Mouse (Mus musculus): Measurements from ENCODE around the gene Aprt. TPM values are rescaled to one million over a fixed set of nuclear protein-coding genes. Genes with fewer than 3 reads are reported as not detected.
A peak's percentile ranks its signal among the peaks of the same experiment; 100 is the strongest.

Gene Aprt
- polyA plus RNA-seq, 1 experiment from 2014 or later, result 545 TPM

DNA sequence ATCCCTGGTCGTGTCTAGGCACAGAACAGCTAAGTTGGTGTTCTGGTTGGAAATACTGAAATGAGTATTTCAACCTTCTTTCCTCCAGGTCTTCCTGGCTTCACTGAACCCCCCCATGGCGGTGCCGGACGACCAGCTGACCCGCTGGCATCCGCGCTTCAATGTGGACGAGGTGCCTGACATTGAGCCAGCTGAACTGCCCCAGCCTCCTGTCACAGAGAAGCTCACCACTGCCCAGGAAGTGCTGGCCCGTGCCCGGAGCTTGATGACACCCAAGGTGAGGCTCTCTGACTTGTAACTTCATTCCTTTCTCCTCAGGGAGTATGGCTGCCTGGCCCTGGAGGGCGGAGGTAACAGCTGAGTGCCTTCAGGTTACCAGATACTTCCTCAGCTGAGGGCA, 5.6 kb downstream of the Aprt start:
- H3K36me3 ChIP-seq, result peaks cover 31% of the 10 kb centered on the region
- H3K4me1 ChIP-seq (replicated peaks), result peaks cover 44% of the 10 kb centered on the region
- no peak overlapping the region; the same call in 1 of the 2 replicates for H3K27ac ChIP-seq
- H3K4me2 ChIP-seq (replicated peaks), result no peak overlapping the region
- no peak for ATAC-seq
- H3K9me3 ChIP-seq, result no peaks in the 10 kb centered on the region
- H3K27me3 ChIP-seq (replicated peaks), result no peaks in the 10 kb centered on the region
- H3K4me3 ChIP-seq (replicated peaks), result no peak overlapping the region
- 93% methylated on average over 11 of the region's 11 CpGs for WGBS
- H3K9ac ChIP-seq, result no peak overlapping the region

DNA sequence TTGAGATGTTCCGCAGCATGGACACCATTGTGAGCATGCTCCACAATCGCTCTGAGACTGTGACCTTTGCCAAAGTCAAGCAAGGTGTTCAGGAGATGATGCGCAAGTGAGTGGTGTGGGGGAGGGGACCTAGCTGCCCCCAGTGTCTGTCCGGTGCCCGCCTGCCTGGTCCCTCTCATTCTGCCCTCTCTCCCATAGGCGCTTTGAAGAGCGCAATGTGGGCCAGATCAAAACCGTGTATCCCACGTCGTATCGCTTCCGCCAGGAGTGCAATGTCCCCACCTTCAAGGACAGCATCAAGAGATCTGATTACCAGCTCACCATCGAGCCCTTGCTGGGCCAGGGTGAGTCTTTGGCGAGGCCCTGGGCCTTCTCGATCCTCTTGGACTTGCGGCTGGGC, 6.7 kb downstream of the Aprt start:
- Histone ChIP-seq H3K4me2 (replicated peaks) (no peak overlapping the region), H3K4me1 (replicated peaks) (peaks cover 33% of the 10 kb centered on the region), H3K27ac (no peak overlapping the region), H3K4me3 (replicated peaks) (no peak overlapping the region), H3K36me3 (peaks cover 31% of the 10 kb centered on the region), H3K27me3 (replicated peaks) (no peaks in the 10 kb centered on the region), H3K9ac (no peak overlapping the region), H3K9me3 (no peaks in the 10 kb centered on the region)
- ATAC-seq, result no peak
- 94% methylated on average over 16 of the region's 16 CpGs for WGBS

DNA sequence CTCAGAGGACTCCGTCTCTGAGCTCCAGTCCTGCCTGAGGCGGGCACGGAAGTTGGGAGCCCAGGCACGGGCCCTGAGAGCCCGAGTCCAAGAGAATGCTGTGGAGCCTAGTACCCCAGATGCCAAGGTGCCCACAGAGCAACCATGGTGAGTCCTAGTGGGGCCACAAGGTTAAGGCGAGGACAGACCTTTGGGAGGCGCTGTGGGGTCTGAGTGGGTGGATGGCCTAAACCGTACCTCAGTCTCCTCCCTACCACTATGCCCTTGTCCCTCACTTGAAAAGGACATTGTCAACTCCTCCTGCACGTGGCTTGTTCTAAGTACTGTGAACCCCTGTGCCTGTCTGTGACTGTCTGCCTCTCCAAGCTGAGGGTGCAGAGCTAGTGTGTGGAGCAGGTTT, 7.4 kb downstream of the Aprt start:
- Histone ChIP-seq H3K4me3 (replicated peaks) (peak overlapping the region; percentile 81), H3K36me3 (peaks cover 31% of the 10 kb centered on the region), H3K9me3 (no peaks in the 10 kb centered on the region), H3K4me1 (replicated peaks) (peaks cover 28% of the 10 kb centered on the region), H3K27me3 (replicated peaks) (no peaks in the 10 kb centered on the region), H3K27ac (no peak overlapping the region), H3K9ac (peak overlapping the region; percentile 84), H3K4me2 (replicated peaks) (peak overlapping the region; percentile 70)
- 60% methylated on average over 9 of the region's 9 CpGs for WGBS
- no peak for ATAC-seq

DNA sequence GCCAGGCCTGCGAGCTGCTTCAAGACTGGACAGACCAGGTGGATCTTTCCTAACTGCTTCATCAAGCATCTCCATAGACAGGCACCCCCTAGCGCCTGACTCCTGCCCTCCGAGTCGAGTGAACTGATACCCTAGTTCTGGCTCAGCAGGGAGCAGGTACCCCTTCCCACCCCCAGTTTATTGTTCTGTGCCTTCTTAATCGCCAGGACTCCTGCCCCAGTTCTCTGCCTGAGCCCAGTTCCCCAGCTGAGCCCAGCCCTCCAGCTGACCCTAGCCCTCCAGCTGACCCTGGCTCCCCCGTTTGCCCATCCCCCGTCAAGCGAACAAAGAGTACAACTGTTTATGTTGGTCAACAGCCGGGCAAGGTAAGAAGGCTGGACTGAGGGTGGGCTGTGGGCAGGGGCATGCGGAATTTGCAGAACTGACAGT, 7.8 kb downstream of the Aprt start:
- Histone ChIP-seq H3K4me2 (replicated peaks) (peak overlapping the region; percentile 70), H3K27ac (no peak overlapping the region), H3K36me3 (peaks cover 31% of the 10 kb centered on the region), H3K27me3 (replicated peaks) (no peaks in the 10 kb centered on the region), H3K4me1 (replicated peaks) (peaks cover 26% of the 10 kb centered on the region), H3K9me3 (no peaks in the 10 kb centered on the region), H3K4me3 (replicated peaks) (peak overlapping the region; percentile 81), H3K9ac (peak overlapping the region; percentile 84)
- no peak for ATAC-seq
- WGBS, result 10% methylated on average over 10 of the region's 10 CpGs

DNA sequence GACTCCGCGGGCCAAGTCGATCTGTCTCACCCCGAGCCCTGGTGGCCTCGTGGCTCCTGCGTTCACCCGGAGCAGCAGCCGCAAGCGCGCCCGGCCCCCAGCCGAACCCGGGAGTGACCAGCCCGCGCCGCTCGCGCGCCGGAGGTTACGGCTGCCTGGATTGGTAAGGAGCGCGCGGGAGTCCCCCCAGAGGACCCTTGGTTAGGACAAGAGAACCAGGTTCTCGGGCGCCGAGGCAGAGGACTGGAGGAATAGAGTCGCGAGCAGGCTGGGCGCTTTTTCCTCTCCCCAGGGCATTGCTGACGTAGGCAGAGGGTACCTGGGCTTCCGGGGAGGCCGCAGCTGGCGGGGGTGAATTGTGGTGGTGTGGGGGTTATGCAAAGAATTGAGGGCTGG, 8.6 kb downstream of the Aprt start:
- H3K36me3 ChIP-seq, result peaks cover 31% of the 10 kb centered on the region
- peak overlapping the region; percentile 70 for H3K4me2 ChIP-seq (replicated peaks)
- no peaks in the 10 kb centered on the region for H3K27me3 ChIP-seq (replicated peaks)
- peak overlapping the region; percentile 81 for H3K4me3 ChIP-seq (replicated peaks)
- H3K9me3 ChIP-seq, result no peaks in the 10 kb centered on the region
- 1% methylated on average over 34 of the region's 34 CpGs for WGBS
- peak overlapping the region; percentile 90 for H3K27ac ChIP-seq
- H3K9ac ChIP-seq, result peak overlapping the region; percentile 84
- peak; percentile 42 for ATAC-seq
- peaks cover 25% of the 10 kb centered on the region for H3K4me1 ChIP-seq (replicated peaks)

DNA sequence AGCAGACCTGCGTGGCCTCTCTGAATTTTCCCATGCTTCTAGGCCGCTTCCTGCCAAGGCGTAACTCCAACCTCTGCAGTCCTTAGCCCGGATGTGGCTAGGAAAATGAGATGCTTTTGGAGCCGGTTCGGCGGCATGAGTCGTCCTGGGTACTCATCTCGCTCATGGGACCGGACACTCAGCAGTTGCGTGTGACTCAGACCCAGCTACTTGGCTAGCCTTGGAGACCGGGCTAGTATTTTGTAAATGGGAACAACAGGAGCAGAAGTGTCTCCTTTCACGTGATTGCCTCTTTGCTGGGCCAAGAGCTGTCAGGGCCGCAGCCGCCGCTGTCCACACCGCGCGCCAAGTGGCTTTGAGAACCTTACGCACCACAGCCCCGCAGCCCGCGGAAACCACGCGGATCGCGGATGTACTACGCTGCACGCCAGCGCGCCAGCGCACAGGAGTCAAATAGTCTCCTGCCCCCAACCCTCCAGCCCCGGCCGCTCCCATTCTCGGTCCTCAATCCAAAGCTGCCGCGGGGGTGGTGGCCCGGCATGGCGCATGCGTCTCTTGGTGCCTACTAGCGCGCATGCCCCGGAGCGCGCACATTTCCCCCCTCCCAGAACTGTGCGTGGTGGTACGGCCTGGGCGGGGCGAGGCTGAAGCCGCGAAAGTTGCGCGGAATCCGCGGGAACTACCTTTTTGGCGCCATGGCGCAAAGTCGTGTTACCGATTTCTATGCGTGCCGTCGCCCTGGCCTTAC, 9.2 kb downstream of the Aprt start, which contains the start of gene Cdt1:
Gene Cdt1, plus strand, starts transcription at position 655 of the 748 bp plus-strand sequence.
- no peaks in the 10 kb centered on the region for H3K9me3 ChIP-seq
- WGBS, result under 1% methylated on average over 62 of the region's 62 CpGs
- H3K27me3 ChIP-seq (replicated peaks), result no peaks in the 10 kb centered on the region
- peak within 1 kb of the TSS; percentile 81 for H3K4me3 ChIP-seq (replicated peaks)
- peaks cover 29% of the 10 kb centered on the region for H3K36me3 ChIP-seq
- peak within 1 kb of the TSS; percentile 93 for H3K27ac ChIP-seq
- ATAC-seq, result peak; percentile 96
- peaks cover 24% of the 10 kb centered on the region for H3K4me1 ChIP-seq (replicated peaks)
- H3K9ac ChIP-seq, result peak within 1 kb of the TSS; percentile 84
- H3K4me2 ChIP-seq (replicated peaks), result peak within 1 kb of the TSS; percentile 70

DNA sequence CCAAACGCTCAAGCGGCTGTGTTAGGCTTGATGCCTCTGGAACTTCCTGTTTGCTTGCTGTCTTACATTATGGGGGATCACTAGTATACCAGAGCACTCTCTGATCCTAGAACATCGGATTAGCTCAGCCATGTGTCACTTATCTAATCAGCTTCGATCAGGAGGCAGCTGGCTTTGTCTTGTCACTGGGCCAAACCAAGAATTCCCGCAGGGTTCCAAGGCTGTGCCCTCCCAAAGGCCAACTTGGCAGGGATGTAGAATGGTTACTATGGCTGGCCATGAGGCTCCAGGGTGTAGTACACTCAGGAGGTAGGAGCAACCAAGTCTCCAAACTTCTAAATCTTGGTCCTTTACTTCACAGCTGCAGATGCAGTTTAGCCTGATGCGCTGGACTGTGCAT, 9.9 kb downstream of the Aprt start:
- peak overlapping the region; percentile 70 for H3K4me2 ChIP-seq (replicated peaks)
- H3K4me1 ChIP-seq (replicated peaks), result peaks cover 22% of the 10 kb centered on the region
- H3K4me3 ChIP-seq (replicated peaks), result peak overlapping the region; percentile 81
- peaks cover 21% of the 10 kb centered on the region for H3K36me3 ChIP-seq
- H3K27me3 ChIP-seq (replicated peaks), result no peaks in the 10 kb centered on the region
- peak overlapping the region; percentile 93 for H3K27ac ChIP-seq
- H3K9ac ChIP-seq, result peak overlapping the region; percentile 75
- WGBS, result 33% methylated on average over 6 of the region's 6 CpGs
- ATAC-seq, result peak; percentile 3
- H3K9me3 ChIP-seq, result no peaks in the 10 kb centered on the region

DNA sequence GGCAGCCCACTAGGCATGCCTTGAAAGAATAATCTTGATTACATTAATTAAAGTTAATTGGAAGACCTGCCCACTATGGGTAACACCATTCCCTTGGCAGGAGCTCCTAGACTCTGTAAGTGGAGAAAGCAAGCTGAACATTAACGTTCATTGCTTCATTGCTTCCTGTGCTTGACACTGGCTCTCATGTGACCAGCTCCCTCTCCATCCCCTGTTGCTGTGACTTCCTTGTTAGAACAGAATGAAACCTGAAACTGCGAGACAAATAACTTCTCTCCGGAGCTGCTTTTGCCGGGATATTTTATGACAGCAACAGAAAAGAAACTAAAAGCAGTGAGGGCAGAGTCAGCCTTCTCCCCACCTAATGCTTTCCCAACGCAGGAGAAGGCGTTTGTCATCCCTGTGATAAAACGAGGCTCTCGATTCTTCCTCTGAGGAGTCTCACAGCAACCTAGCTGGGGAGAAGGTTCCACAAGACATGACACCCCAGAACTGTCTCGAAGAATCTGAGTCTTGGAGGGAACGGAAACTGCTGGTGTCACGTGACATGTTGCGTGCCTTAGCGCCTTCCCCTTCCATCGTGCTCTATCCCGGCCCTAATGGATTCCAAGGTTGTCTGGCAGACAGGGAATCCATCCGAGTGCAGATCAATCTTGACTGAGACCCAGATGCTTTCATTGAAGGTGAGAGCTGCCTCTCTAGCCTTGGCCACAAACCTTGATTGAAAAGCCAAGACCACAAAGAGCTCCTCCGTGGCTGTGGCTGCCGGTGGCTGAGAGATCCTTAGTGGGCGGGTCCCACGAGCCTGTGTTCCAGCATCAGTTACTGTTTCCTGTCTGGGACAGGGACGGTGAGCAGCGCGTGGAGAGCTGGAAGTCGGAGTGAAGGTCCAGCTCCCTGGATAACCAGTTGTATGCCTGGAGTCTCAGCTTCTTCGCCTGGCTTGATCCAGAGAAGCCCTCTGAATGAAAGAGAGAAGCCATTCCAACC, 12.1 kb downstream of the Aprt start:
- peaks cover 18% of the 10 kb centered on the region for H3K4me1 ChIP-seq (replicated peaks)
- H3K36me3 ChIP-seq, result peaks cover under 1% of the 10 kb centered on the region; the same call in 1 of the 2 replicates
- H3K9ac ChIP-seq, result no peak overlapping the region
- H3K4me3 ChIP-seq (replicated peaks), result no peak overlapping the region
- ATAC-seq, result no peak
- no peak overlapping the region for H3K27ac ChIP-seq
- 75% methylated on average over 25 of the region's 25 CpGs for WGBS
- no peaks in the 10 kb centered on the region for H3K27me3 ChIP-seq (replicated peaks)
- H3K4me2 ChIP-seq (replicated peaks), result 0 out of 2 replicates have a peak overlapping the region, but pooled peaks have one; percentile 4
- H3K9me3 ChIP-seq, result no peaks in the 10 kb centered on the region

DNA sequence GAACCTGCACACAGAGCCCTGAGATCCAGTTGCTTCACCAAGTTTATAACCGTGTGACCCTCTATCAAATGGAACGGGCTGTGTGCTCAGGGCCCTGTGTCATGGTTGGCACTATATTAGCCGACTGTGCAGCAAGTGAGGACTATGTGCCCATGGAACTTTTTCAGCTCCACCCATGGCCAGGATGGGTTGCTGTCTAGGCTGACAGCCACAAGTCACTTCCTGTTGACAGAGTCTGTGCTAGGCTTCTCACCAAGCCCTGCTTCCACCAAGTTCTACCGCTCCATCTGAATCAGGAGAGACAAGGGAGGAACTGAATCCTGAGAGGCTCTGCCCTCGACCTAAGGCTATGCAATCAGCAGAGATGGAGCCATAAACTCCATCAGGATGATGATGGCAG, 15.5 kb downstream of the Aprt start:
- 77% methylated on average over 5 of the region's 5 CpGs for WGBS
- H3K4me1 ChIP-seq (replicated peaks), result peaks cover 17% of the 10 kb centered on the region

DNA sequence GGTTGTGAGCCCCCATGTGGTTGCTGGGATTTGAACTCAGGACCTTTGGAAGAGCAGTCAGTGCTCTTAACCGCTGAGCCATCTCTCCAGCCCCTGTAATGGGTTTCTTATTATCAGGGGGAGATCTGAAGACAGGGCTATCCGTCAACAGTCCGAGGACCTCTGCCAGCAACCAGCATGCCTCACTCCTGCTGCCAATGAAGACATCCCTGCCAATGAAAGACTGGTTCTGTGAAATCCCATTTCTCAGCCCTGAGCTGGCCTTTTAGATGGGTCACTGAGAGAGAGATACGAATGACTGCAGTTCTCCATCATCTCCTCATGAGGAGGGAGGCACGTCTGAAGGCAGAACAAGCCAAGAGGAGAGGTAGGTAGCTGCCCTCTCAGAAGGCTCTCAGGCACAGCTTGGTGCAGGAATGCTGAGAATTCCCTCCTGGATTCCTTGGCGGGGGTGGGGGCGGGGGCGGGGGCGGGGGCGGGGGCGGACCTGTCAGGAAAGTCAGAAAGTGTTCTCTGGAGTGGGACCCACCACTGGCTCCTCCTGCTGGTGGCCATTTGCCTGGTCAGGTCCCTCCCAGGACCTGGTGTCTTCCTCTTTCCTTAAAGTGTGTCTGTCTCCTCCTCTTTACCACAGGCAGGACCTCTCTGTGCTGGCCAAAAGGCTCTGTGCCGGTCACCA, 17.9 kb downstream of the Aprt start:
- Histone ChIP-seq H3K27me3 (replicated peaks) (no peaks in the 10 kb centered on the region), H3K9ac (no peak overlapping the region), H3K4me2 (replicated peaks) (no peak overlapping the region), H3K4me3 (replicated peaks) (no peak overlapping the region), H3K4me1 (replicated peaks) (peaks cover 21% of the 10 kb centered on the region; the same call in 1 of the 2 replicates), H3K36me3 (no peaks in the 10 kb centered on the region), H3K9me3 (no peaks in the 10 kb centered on the region), H3K27ac (no peak overlapping the region)
- ATAC-seq, result no peak; the same call in 1 of the 2 replicates
- WGBS, result 17% methylated on average over 12 of the region's 12 CpGs

More for the DNA sequence above, 15.5 kb downstream of the Aprt start:
- Histone ChIP-seq H3K9ac (no peak overlapping the region), H3K9me3 (no peaks in the 10 kb centered on the region), H3K4me2 (replicated peaks) (no peak overlapping the region), H3K27ac (no peak overlapping the region), H3K36me3 (no peaks in the 10 kb centered on the region), H3K4me3 (replicated peaks) (no peak overlapping the region), H3K27me3 (replicated peaks) (no peaks in the 10 kb centered on the region)
- no peak for ATAC-seq

DNA sequence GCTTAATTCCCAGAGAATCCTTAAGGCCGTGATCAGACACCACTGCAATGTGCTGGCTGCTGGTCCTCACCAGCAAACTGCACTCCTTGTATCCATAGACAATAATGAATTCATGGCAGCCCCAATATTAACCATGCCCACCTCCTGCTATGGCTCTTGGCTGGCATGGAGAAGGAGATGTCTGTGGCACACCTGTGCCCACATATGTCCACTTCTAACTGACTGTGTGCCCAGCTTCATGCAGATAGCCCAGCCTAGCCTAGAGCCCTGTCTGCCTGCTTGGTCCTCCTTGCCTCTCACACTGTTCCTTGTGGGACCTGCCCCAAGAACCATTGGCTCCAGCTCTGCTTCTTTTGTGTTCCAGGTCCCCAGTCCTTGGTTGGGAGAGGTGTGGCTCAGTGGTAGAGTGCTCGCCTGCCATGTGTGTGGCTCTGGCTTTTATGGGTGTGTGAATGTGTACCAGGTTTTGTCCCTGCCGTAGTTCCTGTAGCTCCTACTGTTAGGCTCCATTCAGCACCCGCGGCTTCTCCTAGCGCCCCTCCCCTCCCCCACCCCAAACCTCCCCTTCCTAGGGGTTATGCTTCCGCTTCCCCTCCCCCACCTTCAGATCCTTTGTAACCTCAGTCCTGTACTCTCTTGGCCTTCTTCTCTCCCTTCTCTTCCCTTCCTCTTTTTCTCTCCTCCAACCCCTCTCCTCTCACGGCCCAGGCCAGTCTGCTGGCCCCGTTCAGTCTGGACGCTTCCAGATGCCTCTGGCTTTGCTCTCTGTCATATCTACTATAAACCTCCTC, 19.3 kb downstream of the Aprt start:
- Histone ChIP-seq H3K9ac (no peak overlapping the region), H3K4me1 (replicated peaks) (peaks cover 21% of the 10 kb centered on the region; the same call in 1 of the 2 replicates), H3K36me3 (no peaks in the 10 kb centered on the region), H3K27ac (peak overlapping the region; percentile 25; the same call in 1 of the 2 replicates), H3K4me3 (replicated peaks) (no peak overlapping the region), H3K27me3 (replicated peaks) (no peaks in the 10 kb centered on the region), H3K4me2 (replicated peaks) (peak overlapping the region; percentile 17), H3K9me3 (no peaks in the 10 kb centered on the region)
- 35% methylated on average over 10 of the region's 10 CpGs for WGBS
- ATAC-seq, result peak; percentile 39; the same call in 1 of the 2 replicates
